Mouse (Mus musculus): Measurements from ENCODE around the gene Zfp275. TPM values are rescaled to one million over a fixed set of nuclear protein-coding genes. Genes with fewer than 3 reads are reported as not detected.

Gene Zfp275
- 10 to 100 TPM; 33.6 to 35.4 TPM for total RNA-seq (2023)

DNA sequence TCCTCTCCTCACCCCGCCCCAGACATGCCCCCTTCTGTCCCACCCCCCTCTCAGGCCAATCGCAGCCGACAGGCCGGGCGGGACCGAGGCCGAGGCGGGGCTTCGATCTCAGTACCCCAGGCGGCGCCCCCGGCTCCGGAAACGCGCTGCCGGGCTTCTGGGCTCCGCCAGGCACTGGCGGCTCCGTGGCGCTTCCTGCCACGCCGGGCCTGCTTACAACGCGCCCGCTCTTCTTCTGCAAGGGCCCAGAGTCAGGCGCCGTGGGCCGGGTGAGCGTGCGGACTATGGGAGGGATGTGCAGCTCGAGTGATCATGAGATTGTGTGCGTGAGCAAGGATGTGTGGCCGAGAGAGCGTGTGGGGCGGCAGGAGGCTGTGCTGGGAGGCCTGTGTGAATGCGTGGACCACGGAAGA lies at the start of gene Zfp275:
Zfp275 (plus strand) TSS at position 139 of the 413 bp plus-strand sequence.

DNA sequence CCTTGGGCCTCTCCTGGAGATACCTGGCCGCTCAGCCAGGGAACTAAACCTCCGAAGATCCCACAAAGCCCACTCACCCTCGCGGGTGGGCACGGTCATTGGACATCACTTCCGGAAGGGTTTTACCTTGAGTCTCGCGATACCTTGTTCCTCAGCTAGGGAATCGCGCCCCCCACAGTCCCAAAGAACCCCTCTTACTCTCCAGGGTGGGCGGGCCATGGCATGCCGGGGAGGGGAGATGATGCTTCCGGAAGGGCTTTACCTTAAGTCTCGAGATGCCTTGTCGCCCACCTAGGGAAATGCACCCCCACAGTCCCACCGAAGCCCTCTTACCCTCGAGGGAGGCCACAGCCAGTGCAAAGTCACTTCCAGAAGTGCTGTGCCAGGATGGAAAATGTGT lies 49.5 kb upstream of the Zfp275 start, which contains the start of the genes Xlr5a and Xlr5c:
Xlr5a (minus strand) TSS at position 101 of the 400 bp plus-strand sequence.
Xlr5c (minus strand) TSS at position 101 of the 400 bp plus-strand sequence.

DNA sequence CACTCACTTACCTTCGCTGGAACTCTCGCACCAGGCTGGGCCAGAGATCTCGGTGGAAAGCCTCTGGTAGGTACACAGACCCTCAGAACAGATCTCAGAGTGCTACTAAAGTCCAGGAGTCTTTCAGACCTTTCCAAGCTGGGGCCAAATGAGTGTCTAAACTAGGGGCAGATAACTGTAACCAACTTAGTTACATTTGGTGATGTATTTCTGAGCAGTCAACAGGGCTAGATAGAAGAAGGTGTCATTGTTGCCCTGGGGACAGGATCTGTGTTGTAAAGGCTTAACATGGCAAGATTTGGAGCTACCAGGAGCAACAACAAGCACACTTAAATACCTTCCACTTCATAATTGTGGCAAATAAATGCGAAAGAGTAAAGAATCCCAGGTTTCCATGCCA lies 5.7 kb upstream of the Zfp275 start, which contains the start of gene Gm45015:
Gm45015 (minus strand) TSS at position 101 of the 400 bp plus-strand sequence.

DNA sequence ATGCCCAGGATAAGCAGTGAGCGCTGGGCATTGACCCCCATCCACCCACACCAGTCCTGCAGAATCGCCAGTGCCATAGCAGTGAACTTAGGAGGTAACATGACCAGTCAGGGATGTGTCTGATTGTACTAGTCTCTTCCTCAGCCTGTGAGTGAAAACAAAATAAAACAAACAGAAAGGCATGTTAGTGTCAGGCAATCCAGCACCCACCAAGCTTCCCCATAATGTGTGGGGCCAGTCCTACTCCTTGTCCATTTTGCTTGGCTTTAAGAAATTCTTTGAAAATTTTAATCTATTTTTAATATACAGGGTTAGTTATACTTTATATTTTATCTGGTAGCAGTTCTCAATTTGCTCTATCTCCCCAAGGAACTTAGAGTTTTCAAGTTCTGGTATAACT lies 56.2 kb downstream of the Zfp275 start, which contains the start of gene Gm18336:
Gm18336 (minus strand) TSS at position 101 of the 400 bp plus-strand sequence.

Other genes with a start within 250 kb of the Zfp275 start
- 1 to 10 TPM in 1 of 2 experiments, not detected in 1; 2.1 TPM for gene Xlr3a, start 245.5 kb upstream of the Zfp275 start, total RNA-seq (2023)
- under 1 TPM; 0.17 to 0.21 TPM for gene Gm14685, start 225.6 kb upstream of the Zfp275 start, total RNA-seq (2023)
- gene Xlr5b, start 193.8 kb upstream of the Zfp275 start, total RNA-seq (2023): not detected
- not detected for gene DXBay18, start 193.2 kb upstream of the Zfp275 start, total RNA-seq (2023)
- not detected for gene Spin2d, start 165.6 kb upstream of the Zfp275 start, total RNA-seq (2023)
- 10 to 100 TPM in 1 of 2 experiments, 1 to 10 TPM in 1; 5.9 to 24.8 TPM for gene Xlr3b, start 150.4 kb upstream of the Zfp275 start, total RNA-seq (2023)
- 10 to 100 TPM; 21.7 to 36.8 TPM for gene Xlr4b, start 128.3 kb upstream of the Zfp275 start, total RNA-seq (2023)
- gene F8a, start 114.3 kb upstream of the Zfp275 start, total RNA-seq (2023): 10 to 100 TPM; 11.0 to 12.9 TPM
- 10 to 100 TPM in 1 of 2 experiments, 1 to 10 TPM in 1; 3.9 to 15.2 TPM for gene Xlr4c, start 99.5 kb upstream of the Zfp275 start, total RNA-seq (2023)
- gene Xlr3c, start 77.2 kb upstream of the Zfp275 start, total RNA-seq (2023): not detected
- not detected for gene Xlr5a, start 49.6 kb upstream of the Zfp275 start, total RNA-seq (2023)
- not detected for gene Xlr5c, start 49.6 kb upstream of the Zfp275 start, total RNA-seq (2023)
- not detected for gene Gm45015, start 5.8 kb upstream of the Zfp275 start, total RNA-seq (2023)
- not detected for gene Gm18336, start 56.1 kb downstream of the Zfp275 start, total RNA-seq (2023)
- gene Zfp92, start 68.5 kb downstream of the Zfp275 start, total RNA-seq (2023): not detected
- gene Trex2, start 92.7 kb downstream of the Zfp275 start, total RNA-seq (2023): not detected
- 10 to 100 TPM; 20.0 to 20.1 TPM for gene Haus7, start 116.4 kb downstream of the Zfp275 start, total RNA-seq (2023)
- not detected for gene Bgn, start 141.0 kb downstream of the Zfp275 start, total RNA-seq (2023)
- gene Atp2b3, start 160.5 kb downstream of the Zfp275 start, total RNA-seq (2023): not detected